Mouse (Mus musculus) heart, adult 2 months (tissue): ENCODE data around the gene Ptk7. TPM values are rescaled to one million over a fixed set of nuclear protein-coding genes. Genes with fewer than 3 reads are reported as not detected.

Experiments
- DNase-seq, 2 experiments: peaks; one replicate each; pipeline ENCODE4 v3.0.0; 2021
- H3K27ac ChIP-seq: fragments of 200-600 bp; 2 replicates; pipeline ENCODE4 v1.8.1; 2022
- H3K27me3 ChIP-seq: fragments of 200-500 bp; 2 replicates; pipeline ENCODE4 v1.6.1; 2012; ENCODE audit warnings: mild to moderate bottlenecking, low read length, inconsistent platforms, mixed read lengths; ENCODE audit not compliant: control insufficient read depth, insufficient read depth
- H3K36me3 ChIP-seq: fragments of 200-500 bp; 2 replicates; pipeline ENCODE4 v1.6.1; 2012; ENCODE audit warnings: low read length, inconsistent platforms; ENCODE audit not compliant: control insufficient read depth, insufficient read depth
- H3K4me1 ChIP-seq: fragments of 200-500 bp; 2 replicates; pipeline ENCODE4 v1.6.1; 2011; ENCODE audit warnings: low read length; ENCODE audit not compliant: control insufficient read depth, insufficient read depth
- H3K4me3 ChIP-seq: fragments of 200-600 bp; 2 replicates; pipeline ENCODE4 v1.8.1; 2022
- H3K79me2 ChIP-seq: fragments of 200-500 bp; replicated peaks from 2 replicates; pipeline ENCODE4 v1.6.1; 2012; ENCODE audit warnings: mild to moderate bottlenecking, inconsistent platforms, low read length, moderate library complexity, mixed read lengths; ENCODE audit not compliant: control insufficient read depth, insufficient read depth
- H3K9ac ChIP-seq: fragments of 200-500 bp; 2 replicates; pipeline ENCODE4 v1.6.1; 2012; ENCODE audit warnings: low read depth, mild to moderate bottlenecking, control low read depth, inconsistent platforms, low read length, mixed read lengths
- CTCF ChIP-seq: fragments of 200-600 bp; IDR thresholded peaks from 2 replicates; pipeline ENCODE4 v1.8.1; 2022; ENCODE audit warnings: antibody characterized with exemption, mild to moderate bottlenecking, moderate library complexity
- EP300 ChIP-seq: fragments of 200-500 bp; IDR thresholded peaks from 2 replicates; pipeline ENCODE4 v1.6.1; 2011; ENCODE audit warnings: low read depth, low read length, control low read depth; ENCODE audit not compliant: insufficient read depth
- POLR2A ChIP-seq: fragments of 200-500 bp; IDR thresholded peaks from 2 replicates; pipeline ENCODE4 v1.6.1; 2011; ENCODE audit warnings: mild to moderate bottlenecking, low read depth, low read length, control low read depth; ENCODE audit not compliant: insufficient read depth
- WGBS: fragments of 180-500 bp; shearing (Covaris S2); methylation state at CpG from one replicate; pipeline ENCODE4 v1.1.7; 2018; 5-methylcytosine and 5-hydroxymethylcytosine counted together
- intact Hi-C: fragments of 180-260 bp; cut with DNase I; formaldehyde crosslinking; loops from one replicate; pipeline ENCODE4 v1.15.1; 2025
- long read RNA-seq: library from polyadenylated mRNA; stranded (forward); transcript quantifications from one replicate; pipeline ENCODE4 v2.0.0, GENCODE M21; 2021
- polyA plus RNA-seq: library from polyadenylated mRNA; depleted of rRNA; stranded (reverse); fragments of >200 nt; gene quantifications from 2 replicates; pipeline ENCODE4 v1.2.3, GENCODE M21; 2012; rRNA removed
- total RNA-seq, 2 experiments: library from RNA; stranded (reverse); gene quantifications; 2 replicates each; pipeline ENCODE4 v1.2.3; 2021

The Ptk7 gene
- total RNA-seq (1 to 10 TPM; 2.6 TPM), polyA plus RNA-seq (2.8 and 3.1 TPM in 2 replicates)
- long read RNA-seq, full-length matches to known transcripts = 2 of 2 reads
- long read RNA-seq, partial matches to known transcripts = 0 of 2 reads
- long read RNA-seq, other reads (novel, unspliced or antisense) = 0 of 2 reads

DNA sequence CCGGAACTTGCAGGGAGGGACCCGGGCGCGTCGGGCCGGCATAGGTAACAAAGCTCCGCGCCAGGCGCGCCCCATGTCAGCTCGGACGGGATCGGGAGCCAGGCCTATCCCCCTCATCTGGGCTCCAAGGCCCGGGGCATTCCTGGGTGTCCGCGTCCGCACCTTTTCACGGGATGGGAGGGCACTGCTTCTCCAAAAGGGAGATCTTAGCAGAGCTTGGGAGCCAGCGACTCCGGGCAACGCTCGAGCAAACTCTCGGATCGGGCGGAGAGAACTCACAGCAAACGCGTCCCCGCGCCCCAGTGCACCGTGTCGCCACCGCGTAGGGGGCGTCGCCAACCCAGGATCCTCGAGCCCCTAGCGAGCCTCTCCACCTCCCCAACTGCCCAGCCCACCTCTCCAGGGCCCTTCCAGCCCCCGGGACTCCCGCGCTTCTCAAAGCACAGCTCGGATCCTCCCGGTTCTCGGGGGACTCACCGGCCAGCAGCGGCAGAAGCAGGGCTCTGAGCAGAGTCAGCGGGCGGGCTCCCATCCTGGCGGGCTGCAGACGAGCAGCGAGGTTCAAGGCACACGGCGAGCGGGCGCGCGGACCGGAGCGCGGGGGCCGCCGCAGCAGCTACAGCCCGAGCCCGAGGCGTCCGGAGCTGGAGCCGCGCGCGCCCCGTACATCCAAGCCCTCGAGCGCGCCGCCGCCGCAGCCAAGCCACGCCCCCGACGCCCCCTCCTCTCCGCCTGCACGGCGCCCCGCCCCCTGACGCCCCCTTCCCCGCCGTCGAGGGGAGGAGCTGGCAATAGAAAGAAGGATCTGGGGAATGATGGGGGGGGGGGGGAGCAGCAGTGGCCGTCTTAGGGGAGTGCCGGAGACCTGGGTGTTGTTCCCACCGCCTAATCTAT is at the start of gene Ptk7:
Gene Ptk7 (minus strand): TSS at position 714 of the 894 bp plus-strand sequence.
- DNase-seq = peak; percentile 66 to 71
- Histone ChIP-seq H3K4me1 (peaks cover 2% of the 10 kb centered on the region), H3K36me3 (no peaks in the 10 kb centered on the region), H3K79me2 (no peaks in the 10 kb centered on the region), H3K9ac (peak within 1 kb of the TSS; percentile 81), H3K27ac (peak within 1 kb of the TSS; percentile 51), H3K27me3 (no peaks in the 10 kb centered on the region), H3K4me3 (peak within 1 kb of the TSS; percentile 72)
- intact Hi-C loops = no loop called here
- no peak for TF ChIP-seq POLR2A
- no peak for TF ChIP-seq CTCF
- TF ChIP-seq EP300 = no peak
- WGBS = under 1% methylated on average over 85 of the region's 90 CpGs

DNA sequence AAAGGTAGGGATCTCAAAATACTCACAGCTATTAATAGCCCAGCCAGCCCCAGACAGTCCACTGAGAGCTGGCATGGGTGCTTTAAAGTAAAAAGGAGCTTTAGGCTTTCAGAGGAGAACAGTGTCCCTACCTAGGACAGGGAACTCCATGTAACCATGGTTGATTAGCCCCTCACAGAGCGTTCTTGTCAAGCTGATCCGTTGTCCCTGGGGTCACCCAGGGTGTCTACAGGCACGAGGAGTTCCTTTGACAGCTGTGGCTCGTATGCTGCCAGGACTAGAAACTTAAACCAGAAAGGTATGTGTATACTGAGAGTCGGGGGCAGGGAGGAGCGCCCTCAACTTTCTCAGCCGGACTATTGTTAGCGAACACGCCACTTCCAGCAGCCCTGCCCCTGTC is 49.6 kb upstream of the Ptk7 start:
- H3K27ac ChIP-seq = peak overlapping the region; percentile 95
- H3K4me1 ChIP-seq = peaks cover 8% of the 10 kb centered on the region
- TF ChIP-seq POLR2A = peak; percentile 40
- TF ChIP-seq EP300 = peak; percentile 59; the same call in 1 of the 2 replicates
- no peak for TF ChIP-seq CTCF
- H3K27me3 ChIP-seq = no peaks in the 10 kb centered on the region
- intact Hi-C loops = loop anchor here (2.0 kb wide), 1 partner anchor 16 kb away; no protein-coding TSS in a partner anchor
- peak overlapping the region; percentile 52 for H3K9ac ChIP-seq
- H3K36me3 ChIP-seq = no peaks in the 10 kb centered on the region
- H3K4me3 ChIP-seq = peak overlapping the region; percentile 95
- WGBS = 25% methylated on average over 9 of the region's 9 CpGs
- no peaks in the 10 kb centered on the region for H3K79me2 ChIP-seq
- DNase-seq = peak; percentile 35 to 53

DNA sequence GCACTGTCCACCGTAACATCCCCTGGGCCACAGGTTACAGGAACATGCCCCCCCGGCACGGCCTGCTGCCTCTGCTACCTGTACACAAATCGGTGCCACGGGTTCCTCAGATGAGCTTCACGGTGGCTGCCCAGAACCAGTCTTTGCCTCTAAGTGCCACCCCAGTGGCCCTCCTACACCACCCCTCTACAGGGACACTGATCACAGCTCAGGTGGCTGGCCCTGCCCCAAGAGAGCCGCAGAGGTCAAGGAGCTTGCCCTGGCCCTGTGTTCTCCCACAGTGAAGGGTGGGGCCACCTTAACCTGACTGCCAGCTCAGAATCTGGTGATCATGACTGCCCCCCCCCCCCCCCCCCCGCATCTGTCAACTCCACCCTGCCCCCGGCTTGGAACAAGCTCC is 49.1 kb upstream of the Ptk7 start, which contains the start of gene Mea1:
Gene Mea1 (plus strand): TSS at position 378 of the 400 bp plus-strand sequence.
- DNase-seq = peak; percentile 41 to 48
- Histone ChIP-seq H3K36me3 (no peaks in the 10 kb centered on the region), H3K79me2 (no peaks in the 10 kb centered on the region), H3K4me3 (peak within 1 kb of the TSS; percentile 95), H3K9ac (peak within 1 kb of the TSS; percentile 52), H3K27me3 (no peaks in the 10 kb centered on the region), H3K27ac (peak within 1 kb of the TSS; percentile 95), H3K4me1 (peaks cover 10% of the 10 kb centered on the region)
- WGBS = 63% methylated on average over 9 of the region's 9 CpGs
- intact Hi-C loops = loop anchor here (2.0 kb wide), 1 partner anchor 16 kb away; no protein-coding TSS in a partner anchor
- no peak for TF ChIP-seq POLR2A
- no peak for TF ChIP-seq CTCF
- TF ChIP-seq EP300 = no peak

DNA sequence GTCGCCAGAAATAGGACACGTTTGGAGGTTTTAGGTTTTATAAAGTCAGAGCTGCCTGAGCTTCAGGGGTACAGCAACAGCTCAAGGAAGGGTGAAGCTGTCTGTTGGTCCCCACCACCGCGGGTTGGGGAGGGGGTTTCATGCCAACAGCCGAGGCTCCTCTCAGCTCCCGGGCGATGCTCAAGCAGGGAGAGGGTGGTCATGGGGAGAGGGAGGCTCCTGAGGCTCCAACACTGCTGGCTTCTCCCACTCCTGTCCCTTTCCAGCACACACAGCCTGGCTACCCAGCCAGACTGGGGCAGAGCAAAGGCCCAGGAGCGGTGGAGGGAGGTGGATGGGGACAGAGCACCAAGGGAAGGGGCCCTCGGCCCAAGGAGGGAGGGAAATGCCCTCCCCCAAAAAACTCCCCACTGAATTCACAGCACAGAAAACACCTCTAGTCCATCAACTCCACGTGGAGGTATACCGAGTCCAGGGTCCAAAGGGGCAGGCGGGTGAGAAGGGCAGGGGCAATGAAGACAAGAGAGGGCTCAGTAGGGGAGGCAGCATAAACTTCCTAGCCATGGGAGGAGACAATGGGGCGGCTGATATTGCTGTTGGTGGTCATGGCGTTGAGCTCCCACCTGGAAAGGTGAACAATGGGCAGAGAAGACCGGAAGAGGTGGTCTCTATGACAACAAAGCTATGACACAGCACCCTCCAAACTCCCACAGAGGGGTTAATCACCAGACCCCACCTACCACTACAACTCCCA is 45.4 kb upstream of the Ptk7 start:
- Histone ChIP-seq H3K27ac (peak overlapping the region; percentile 80), H3K36me3 (no peaks in the 10 kb centered on the region), H3K4me3 (peak overlapping the region; percentile 60), H3K79me2 (no peaks in the 10 kb centered on the region; the same call in 1 of the 2 replicates), H3K4me1 (peaks cover 5% of the 10 kb centered on the region), H3K27me3 (no peaks in the 10 kb centered on the region), H3K9ac (peak overlapping the region; percentile 50)
- intact Hi-C loops = no loop called here
- TF ChIP-seq EP300 = no peak
- no peak for TF ChIP-seq CTCF
- no peak for TF ChIP-seq POLR2A
- DNase-seq = no peak
- 28% methylated on average over 15 of the region's 15 CpGs for WGBS

DNA sequence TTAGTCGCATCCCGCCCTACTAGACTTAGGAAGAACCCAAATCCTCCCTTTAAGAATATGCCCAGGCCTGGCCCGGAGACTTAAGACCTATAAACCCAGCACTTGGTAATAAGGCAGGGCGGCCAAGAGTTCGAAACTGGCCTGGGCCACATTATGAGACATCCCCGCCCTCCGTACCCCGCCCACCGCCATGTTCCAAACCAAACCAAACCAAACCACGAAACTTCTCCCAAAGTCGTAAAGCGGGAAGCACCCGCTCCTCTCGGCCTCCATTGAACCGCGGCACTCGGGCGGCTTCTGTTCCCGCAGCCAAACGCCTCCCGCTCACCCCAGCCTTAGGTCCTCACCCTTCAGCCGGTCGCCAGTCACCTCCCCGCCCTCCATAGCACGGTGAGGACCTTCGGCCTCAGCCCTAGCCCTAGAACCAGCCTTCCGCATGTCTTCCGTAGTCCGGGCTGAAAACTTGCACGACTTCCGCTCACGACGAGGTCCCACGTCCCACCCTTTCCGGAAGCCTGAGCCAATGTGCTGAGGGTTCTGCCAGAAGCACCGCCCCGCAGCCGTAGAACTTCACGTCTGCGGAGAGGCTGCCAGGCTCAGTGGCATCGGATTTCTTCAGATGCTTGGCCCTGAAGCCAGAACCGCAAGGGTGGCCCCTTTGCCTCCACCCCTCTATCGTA is 44.7 kb upstream of the Ptk7 start, which contains the start of gene Rrp36:
Gene Rrp36 (minus strand): TSS at position 503 of the 680 bp plus-strand sequence.
- Histone ChIP-seq H3K79me2 (no peaks in the 10 kb centered on the region; the same call in 1 of the 2 replicates), H3K27me3 (no peaks in the 10 kb centered on the region), H3K4me3 (peak within 1 kb of the TSS; percentile 60), H3K9ac (peak within 1 kb of the TSS; percentile 80), H3K36me3 (no peaks in the 10 kb centered on the region), H3K27ac (peak within 1 kb of the TSS; percentile 80), H3K4me1 (peaks cover 3% of the 10 kb centered on the region; the same call in 1 of the 2 replicates)
- peak; percentile 92 to 93 for DNase-seq
- under 1% methylated on average over 43 of the region's 43 CpGs for WGBS
- TF ChIP-seq EP300 (peak; percentile 82; the same call in 1 of the 2 replicates), CTCF (no peak), POLR2A (peak; percentile 91)
- intact Hi-C loops = no loop called here
